Mouse (Mus musculus): ENCODE data around the gene Ttll4. TPM values are rescaled to one million over a fixed set of nuclear protein-coding genes. Genes with fewer than 3 reads are reported as not detected.

Gene Ttll4
- total RNA-seq, 1 experiment, result 45.2 TPM

DNA sequence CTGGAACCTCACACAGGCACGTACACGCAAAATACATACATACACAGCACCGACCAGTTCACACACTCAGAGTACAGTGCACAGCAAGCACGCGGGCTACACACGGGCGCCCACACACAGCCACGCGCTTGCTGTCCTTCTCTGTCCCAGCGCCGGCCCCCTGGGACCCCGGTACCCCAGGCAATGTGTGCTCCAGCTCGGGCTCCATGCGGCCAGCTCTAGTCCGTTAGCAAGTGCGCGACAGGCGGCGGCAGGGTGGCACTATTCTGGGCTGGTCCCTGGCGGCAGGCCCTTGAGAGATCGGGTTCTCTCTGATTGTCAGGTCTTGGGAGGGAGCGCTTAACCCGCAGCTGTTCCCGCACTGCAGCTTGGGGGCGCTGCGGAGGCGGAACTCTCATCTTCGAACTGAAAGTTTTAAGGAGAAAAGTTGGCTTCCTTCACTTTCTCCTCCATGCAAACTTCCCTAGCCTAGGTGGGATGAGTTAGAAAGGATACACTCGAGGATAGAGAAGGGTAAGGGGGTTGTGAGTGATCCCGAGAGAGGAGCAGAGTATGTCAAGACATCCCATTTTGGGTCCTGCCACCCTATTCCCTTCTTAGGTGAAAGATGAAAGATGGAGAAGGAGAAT lies 87.2 kb downstream of the Ttll4 start, which contains the start of gene Prkag3:
TSS of gene Prkag3 (minus strand) at position 579 of the 629 bp plus-strand sequence.
- in situ Hi-C loops (cut with MboI; ENCODE audit: low sequenced_read_pairs in 2 of 2, unreplicated experiment in 2 of 2), result no loop called here
- H3K27ac ChIP-seq (ENCODE audit: insufficient read depth, low read depth, low read length, poor library complexity, severe bottlenecking), result no peak within 1 kb of the TSS
- peak; percentile 62 for DNase-seq (ENCODE audit: low read depth, low spot score)
- H3K4me3 ChIP-seq (ENCODE audit: insufficient read depth in 1 of 2, low read depth in 1 of 2, low read length in 2 of 2, poor library complexity in 1 of 2, severe bottlenecking in 1 of 2), result peak within 1 kb of the TSS; percentile 51 to 76
- H3K4me1 ChIP-seq (ENCODE audit: control insufficient read depth in 2 of 2, insufficient read depth in 2 of 2, low read length in 2 of 2, poor library complexity in 1 of 2), result peaks cover 0 to 8% of the 10 kb centered on the region in 2 experiments; a peak in 1 of 4 replicates
- TF ChIP-seq CHD2 (IDR thresholded peaks at IDR 0.05; ENCODE audit: low read depth, low read length) (no peak), MAFK (IDR thresholded peaks at IDR 0.05; ENCODE audit: insufficient read depth, low read depth, low read length) (no peak), ZC3H11A (IDR thresholded peaks at IDR 0.05; ENCODE audit: borderline replicate concordance, low read depth, low read length) (no peak), ZNF384 (IDR thresholded peaks at IDR 0.05; ENCODE audit: low read depth, low read length) (no peak), HCFC1 (IDR thresholded peaks at IDR 0.05; ENCODE audit: borderline replicate concordance, insufficient read depth, low read length) (no peak)
- H3K9me3 ChIP-seq (ENCODE audit: control insufficient read depth, insufficient read depth, low read depth, low read length), result no peaks in the 10 kb centered on the region
- peak within 1 kb of the TSS; percentile 29 for H3K9ac ChIP-seq (ENCODE audit: insufficient read depth, low read depth, low read length, poor library complexity, severe bottlenecking)
- H3K36me3 ChIP-seq (ENCODE audit: control insufficient read depth, insufficient read depth, low read length, poor library complexity, severe bottlenecking), result no peaks in the 10 kb centered on the region

DNA sequence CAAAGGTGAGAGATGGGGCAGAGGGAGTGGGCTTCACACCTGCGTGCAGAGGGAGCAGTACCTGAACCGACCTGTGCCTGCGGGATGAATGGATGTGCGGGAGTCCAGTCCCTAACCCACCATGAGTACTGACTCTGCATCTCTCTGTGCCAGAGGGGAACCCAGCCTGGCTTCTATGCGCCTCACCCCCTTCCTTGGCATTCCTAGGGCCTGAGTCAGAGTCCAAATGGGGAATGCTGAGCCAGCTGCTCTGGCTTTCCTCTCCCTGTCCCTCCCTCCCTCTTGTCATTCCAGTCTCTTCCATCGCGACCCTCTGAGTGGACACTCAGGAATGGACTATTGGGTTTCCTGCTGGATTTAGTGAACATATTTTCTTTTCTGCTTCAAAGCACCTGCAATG lies 87.8 kb downstream of the Ttll4 start:
- Histone ChIP-seq H3K9me3 (ENCODE audit: control insufficient read depth, insufficient read depth, low read depth, low read length) (no peaks in the 10 kb centered on the region), H3K36me3 (ENCODE audit: control insufficient read depth, insufficient read depth, low read length, poor library complexity, severe bottlenecking) (no peaks in the 10 kb centered on the region), H3K4me1 (ENCODE audit: control insufficient read depth in 2 of 2, insufficient read depth in 2 of 2, low read length in 2 of 2, poor library complexity in 1 of 2) (peaks cover 0 to 11% of the 10 kb centered on the region in 2 experiments; a peak in 1 of 4 replicates), H3K9ac (ENCODE audit: insufficient read depth, low read depth, low read length, poor library complexity, severe bottlenecking) (no peak overlapping the region), H3K27ac (ENCODE audit: insufficient read depth, low read depth, low read length, poor library complexity, severe bottlenecking) (no peak overlapping the region), H3K4me3 (ENCODE audit: insufficient read depth in 1 of 2, low read depth in 1 of 2, low read length in 2 of 2, poor library complexity in 1 of 2, severe bottlenecking in 1 of 2) (no peak overlapping the region)
- DNase-seq (ENCODE audit: low read depth, low spot score), result no peak
- in situ Hi-C loops (cut with MboI; ENCODE audit: low sequenced_read_pairs in 2 of 2, unreplicated experiment in 2 of 2), result no loop called here
- TF ChIP-seq MAFK (IDR thresholded peaks at IDR 0.05; ENCODE audit: insufficient read depth, low read depth, low read length) (peak; percentile 60; the same call in 1 of the 2 replicates), HCFC1 (IDR thresholded peaks at IDR 0.05; ENCODE audit: borderline replicate concordance, insufficient read depth, low read length) (no peak)

DNA sequence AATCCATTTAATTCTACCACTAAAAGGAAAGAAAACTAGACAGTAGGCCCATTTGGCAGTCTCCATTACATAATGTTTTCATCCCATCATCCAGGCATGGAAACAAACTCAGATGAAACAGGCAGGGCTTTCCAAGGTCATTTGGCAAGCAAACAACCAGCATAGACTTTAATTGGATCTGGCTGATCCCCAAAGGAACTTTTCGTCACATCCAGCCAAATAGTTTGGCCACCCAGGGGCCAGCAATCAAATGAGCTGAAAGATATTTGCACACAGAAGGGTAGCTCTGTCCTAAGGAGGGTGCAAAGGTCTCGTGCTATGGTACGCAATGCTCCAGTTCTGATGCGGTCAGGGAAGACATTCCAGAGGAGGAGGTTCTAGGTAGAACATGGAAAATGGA lies 89.1 kb downstream of the Ttll4 start:
- Histone ChIP-seq H3K36me3 (ENCODE audit: control insufficient read depth, insufficient read depth, low read length, poor library complexity, severe bottlenecking) (no peaks in the 10 kb centered on the region), H3K9ac (ENCODE audit: insufficient read depth, low read depth, low read length, poor library complexity, severe bottlenecking) (no peak overlapping the region), H3K9me3 (ENCODE audit: control insufficient read depth, insufficient read depth, low read depth, low read length) (no peaks in the 10 kb centered on the region), H3K4me1 (ENCODE audit: control insufficient read depth in 2 of 2, insufficient read depth in 2 of 2, low read length in 2 of 2, poor library complexity in 1 of 2) (peaks cover 0 to 13% of the 10 kb centered on the region in 2 experiments; a peak in 1 of 4 replicates), H3K27ac (ENCODE audit: insufficient read depth, low read depth, low read length, poor library complexity, severe bottlenecking) (no peak overlapping the region), H3K4me3 (ENCODE audit: insufficient read depth in 1 of 2, low read depth in 1 of 2, low read length in 2 of 2, poor library complexity in 1 of 2, severe bottlenecking in 1 of 2) (no peak overlapping the region)
- in situ Hi-C loops (cut with MboI; ENCODE audit: low sequenced_read_pairs in 2 of 2, unreplicated experiment in 2 of 2), result no loop called here
- TF ChIP-seq HCFC1 (IDR thresholded peaks at IDR 0.05; ENCODE audit: borderline replicate concordance, insufficient read depth, low read length) (no peak), ZC3H11A (IDR thresholded peaks at IDR 0.05; ENCODE audit: borderline replicate concordance, low read depth, low read length) (no peak), MAFK (IDR thresholded peaks at IDR 0.05; ENCODE audit: insufficient read depth, low read depth, low read length) (no peak), CHD2 (IDR thresholded peaks at IDR 0.05; ENCODE audit: low read depth, low read length) (no peak), ZNF384 (IDR thresholded peaks at IDR 0.05; ENCODE audit: low read depth, low read length) (no peak)
- no peak for DNase-seq (ENCODE audit: low read depth, low spot score)

DNA sequence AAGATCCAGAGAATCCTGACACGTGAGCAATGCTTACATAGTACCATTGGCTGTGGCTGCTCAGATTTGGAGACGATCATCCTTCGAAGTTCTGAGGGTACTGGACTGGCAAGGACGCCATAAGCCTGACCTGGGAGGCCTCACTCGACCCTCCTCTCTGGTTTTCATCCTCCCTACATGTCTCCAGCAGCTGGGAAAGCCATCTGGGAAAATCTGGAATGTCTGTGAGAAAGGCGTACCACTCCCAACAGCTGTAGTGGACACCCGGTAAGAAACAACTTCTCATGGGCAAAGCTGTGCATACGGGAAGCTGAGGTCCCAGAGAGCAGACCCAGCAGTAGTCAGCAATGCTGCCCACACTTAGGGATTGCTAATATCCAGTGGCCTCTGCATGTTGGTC lies 90.6 kb downstream of the Ttll4 start:
- no peak overlapping the region for H3K9ac ChIP-seq (ENCODE audit: insufficient read depth, low read depth, low read length, poor library complexity, severe bottlenecking)
- no peaks in the 10 kb centered on the region for H3K9me3 ChIP-seq (ENCODE audit: control insufficient read depth, insufficient read depth, low read depth, low read length)
- no peak for TF ChIP-seq CHD2 (IDR thresholded peaks at IDR 0.05; ENCODE audit: low read depth, low read length)
- no peak for TF ChIP-seq HCFC1 (IDR thresholded peaks at IDR 0.05; ENCODE audit: borderline replicate concordance, insufficient read depth, low read length)
- no peak for TF ChIP-seq ZNF384 (IDR thresholded peaks at IDR 0.05; ENCODE audit: low read depth, low read length)
- TF ChIP-seq ZC3H11A (IDR thresholded peaks at IDR 0.05; ENCODE audit: borderline replicate concordance, low read depth, low read length), result no peak
- TF ChIP-seq MAFK (IDR thresholded peaks at IDR 0.05; ENCODE audit: insufficient read depth, low read depth, low read length), result no peak
- H3K27ac ChIP-seq (ENCODE audit: insufficient read depth, low read depth, low read length, poor library complexity, severe bottlenecking), result no peak overlapping the region
- peaks cover 0 to 13% of the 10 kb centered on the region in 2 experiments; a peak in 1 of 4 replicates for H3K4me1 ChIP-seq (ENCODE audit: control insufficient read depth in 2 of 2, insufficient read depth in 2 of 2, low read length in 2 of 2, poor library complexity in 1 of 2)
- in situ Hi-C loops (cut with MboI; ENCODE audit: low sequenced_read_pairs in 2 of 2, unreplicated experiment in 2 of 2), result no loop called here
- DNase-seq (ENCODE audit: low read depth, low spot score), result no peak
- no peaks in the 10 kb centered on the region for H3K36me3 ChIP-seq (ENCODE audit: control insufficient read depth, insufficient read depth, low read length, poor library complexity, severe bottlenecking)
- H3K4me3 ChIP-seq (ENCODE audit: insufficient read depth in 1 of 2, low read depth in 1 of 2, low read length in 2 of 2, poor library complexity in 1 of 2, severe bottlenecking in 1 of 2), result no peak overlapping the region

Measured in ES-E14 (cell line).